Comparison of ENCODE assay signal across 7 mouse cellular contexts in the genomic region with DNA sequence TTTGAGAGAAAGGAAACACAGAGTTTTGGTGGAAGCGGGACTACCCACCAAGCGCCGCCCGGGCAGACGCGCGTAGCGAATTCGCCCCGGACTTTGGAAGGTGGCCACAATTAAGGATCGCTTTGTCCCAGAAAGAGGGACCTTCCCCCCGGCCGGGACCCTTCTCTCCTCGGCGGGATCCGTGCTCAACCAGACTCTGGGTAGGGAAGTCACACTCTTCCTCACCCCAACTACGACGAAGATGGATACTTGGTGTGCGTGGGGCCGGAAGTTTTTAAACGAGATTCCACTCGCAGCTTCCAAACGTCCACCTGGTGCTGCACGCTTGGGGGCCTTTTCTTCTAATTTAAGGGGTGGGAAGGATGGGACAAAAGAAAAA. TPM values are rescaled to one million over a fixed set of nuclear protein-coding genes. Genes with fewer than 3 reads are reported as not detected.
DNase-seq lines count a peak whose midpoint lies in the region; ATAC-seq lines count a peak whose summit lies in the region.

No protein-coding gene starts in this region.

- H3K9me3 ChIP-seq in heart, embryonic 14.5 days (ENCODE audit: control insufficient read depth, low read length) = no peaks in the 10 kb centered on the region
- no peaks in the 10 kb centered on the region for H3K9me3 ChIP-seq in midbrain, embryonic 14.5 days (ENCODE audit: control insufficient read depth, low read length)

- peaks cover 33 to 54% of the 10 kb centered on the region in 2 experiments for H3K4me1 ChIP-seq in heart, embryonic 14.5 days (ENCODE audit: control insufficient read depth in 2 of 2, insufficient read depth in 2 of 2, low read length in 2 of 2)
- peaks cover 35% of the 10 kb centered on the region for H3K4me1 ChIP-seq in midbrain, embryonic 14.5 days (ENCODE audit: control insufficient read depth, insufficient read depth, low read length)

- peaks cover 11% of the 10 kb centered on the region; the same call in 1 of the 2 replicates for H3K36me3 ChIP-seq in heart, embryonic 14.5 days (ENCODE audit: control insufficient read depth, insufficient read depth, low read length)
- peaks cover 5% of the 10 kb centered on the region; the same call in 1 of the 2 replicates for H3K36me3 ChIP-seq in midbrain, embryonic 14.5 days (ENCODE audit: control insufficient read depth, insufficient read depth, low read length)

- peak overlapping the region; percentile 98 for H3K9ac ChIP-seq in heart, embryonic 14.5 days (ENCODE audit: low read length)
- H3K9ac ChIP-seq in midbrain, embryonic 14.5 days (replicated peaks; ENCODE audit: low read length) = peak overlapping the region; percentile 99

- peak overlapping the region; percentile 73 to 85 for H3K4me3 ChIP-seq in heart, embryonic 14.5 days (ENCODE audit: control insufficient read depth in 1 of 2, insufficient read depth in 1 of 2, low read depth in 1 of 2, low read length in 2 of 2)
- peak overlapping the region; percentile 86 for H3K4me3 ChIP-seq in midbrain, embryonic 14.5 days (replicated peaks; ENCODE audit: low read depth, low read length)

- H3K27ac ChIP-seq in heart, embryonic 14.5 days (replicated peaks in 1 of 2; ENCODE audit: control insufficient read depth in 1 of 2, insufficient read depth in 1 of 2, low read depth in 2 of 2, low read length in 2 of 2) = peak overlapping the region; percentile 89 to 97; a peak in 3 of 4 replicates
- peak overlapping the region; percentile 97 for H3K27ac ChIP-seq in midbrain, embryonic 14.5 days (replicated peaks; ENCODE audit: low read depth, low read length)

- no peaks in the 10 kb centered on the region for H3K27me3 ChIP-seq in heart, embryonic 14.5 days (ENCODE audit: control insufficient read depth, insufficient read depth, low read length)
- H3K27me3 ChIP-seq in midbrain, embryonic 14.5 days (ENCODE audit: control insufficient read depth, insufficient read depth, low read length) = no peaks in the 10 kb centered on the region

- peak overlapping the region; percentile 94 for H3K4me2 ChIP-seq in heart, embryonic 14.5 days (ENCODE audit: low read length)
- peak overlapping the region; percentile 99 for H3K4me2 ChIP-seq in midbrain, embryonic 14.5 days (ENCODE audit: low read length)

- WGBS in heart, embryonic 14.5 days = under 1% methylated on average over 24 of the region's 24 CpGs
- whole genome bisulfite sequencing in midbrain, embryonic 14.5 days = under 1% methylated on average over 24 of the region's 24 CpGs

- no peak for ATAC-seq in heart, embryonic 14.5 days (ENCODE audit: insufficient number of reproducible peaks, insufficient read depth, low FRiP score, low read depth)
- ATAC-seq in midbrain, embryonic 14.5 days (ENCODE audit: low FRiP score, low TSS enrichment) = no peak

- peak; percentile 49 for DNase-seq in retina, embryonic 14.5 days (ENCODE audit: low spot score)
- DNase-seq in retina, postnatal 1 day = no peak
- DNase-seq in embryo, embryonic 9.5 days (ENCODE audit: extremely low spot score) = peak; percentile 65
- DNase-seq in kidney, postnatal 25 days = peak; percentile 48 to 61
- DNase-seq in midbrain, embryonic 14.5 days = peak; percentile 66
- DNase-seq in urinary bladder, postnatal 36 days (ENCODE audit: low spot score in 2 of 2) = peak; percentile 29 to 30

RNA-seq across cellular contexts. Expression of a gene that starts 36.9 kb away (rescaled TPM):
- 68.8 and 74.1 TPM in 2 replicates for polyA plus RNA-seq in heart, embryonic 14.5 days (2014; fragmentation: Nextera tagmentation; extraction: Ambion mirVana)
- 88.3 and 119 TPM in 2 replicates for polyA plus RNA-seq in midbrain, embryonic 14.5 days (2014; fragmentation: Nextera tagmentation; extraction: Ambion mirVana)

RNA-seq across cellular contexts. Expression of a gene that starts 44.7 kb away (rescaled TPM):
- 8.8 and 9.1 TPM in 2 replicates for polyA plus RNA-seq in heart, embryonic 14.5 days (2014; fragmentation: Nextera tagmentation; extraction: Ambion mirVana)
- polyA plus RNA-seq in midbrain, embryonic 14.5 days (2014; fragmentation: Nextera tagmentation; extraction: Ambion mirVana) = 20.0 and 25.9 TPM in 2 replicates
